ENCODE assay signal across 17 mouse cellular contexts in genomic region chr6:145792373-145792772, GRCm38 (mm10). TPM values are rescaled to one million over a fixed set of nuclear protein-coding genes. Genes with fewer than 3 reads are reported as not detected.
A peak's percentile ranks its signal among the peaks of the same experiment; 100 is the strongest.
DNase-seq lines count a peak whose midpoint lies in the region; ATAC-seq and TF ChIP-seq lines count a peak whose summit lies in the region.
"Had no signal": no experiment of that assay in that cellular context is flagged by ENCODE, and none has a peak within 500 bp of the region (broad histone marks: within the 10 kb centered on the region; RNA-seq: fewer than 3 reads in every experiment).

No protein-coding gene starts in this region.

- no peaks in the 10 kb centered on the region for H3K9me3 ChIP-seq in heart, embryonic 16.5 days (replicated peaks; ENCODE audit: control insufficient read depth, low read length)
- no peaks in the 10 kb centered on the region for H3K9me3 ChIP-seq in lung, embryonic 16.5 days (ENCODE audit: control insufficient read depth, low read length)
- H3K9me3 ChIP-seq in limb, embryonic 15.5 days = no peaks in the 10 kb centered on the region
- no peaks in the 10 kb centered on the region for H3K9me3 ChIP-seq in stomach, postnatal 0 days (ENCODE audit: control insufficient read depth, low read length)
- H3K9me3 ChIP-seq in forebrain, postnatal 0 days (ENCODE audit: low read length) = no peaks in the 10 kb centered on the region
- H3K9me3 ChIP-seq: forebrain, embryonic 15.5 days; liver, embryonic 12.5 days had no signal

- H3K4me2 ChIP-seq in heart, embryonic 16.5 days (ENCODE audit: low read depth, low read length) = no peak overlapping the region
- H3K4me2 ChIP-seq in lung, embryonic 16.5 days (ENCODE audit: low read depth, low read length) = peak overlapping the region; percentile 0; the same call in 1 of the 2 replicates
- no peak overlapping the region for H3K4me2 ChIP-seq in limb, embryonic 15.5 days
- no peak overlapping the region for H3K4me2 ChIP-seq in stomach, postnatal 0 days (replicated peaks; ENCODE audit: low read depth)
- H3K4me2 ChIP-seq in forebrain, postnatal 0 days (ENCODE audit: low read depth) = no peak overlapping the region
- H3K4me2 ChIP-seq: forebrain, embryonic 15.5 days; liver, embryonic 12.5 days had no signal

- H3K36me3 ChIP-seq in heart, embryonic 16.5 days (ENCODE audit: control insufficient read depth, insufficient read depth) = 0 out of 2 replicates have a peak, but pooled peaks cover 2% of the 10 kb centered on the region
- no peaks in the 10 kb centered on the region for H3K36me3 ChIP-seq in lung, embryonic 16.5 days (ENCODE audit: control insufficient read depth, insufficient read depth, low read length)
- no peaks in the 10 kb centered on the region for H3K36me3 ChIP-seq in limb, embryonic 15.5 days
- H3K36me3 ChIP-seq in stomach, postnatal 0 days (ENCODE audit: control insufficient read depth, insufficient read depth, low read length) = no peaks in the 10 kb centered on the region
- H3K36me3 ChIP-seq in forebrain, postnatal 0 days (ENCODE audit: insufficient read depth) = no peaks in the 10 kb centered on the region
- H3K36me3 ChIP-seq: forebrain, embryonic 15.5 days; liver, embryonic 12.5 days had no signal

- H3K9ac ChIP-seq in heart, embryonic 16.5 days (ENCODE audit: low read length) = no peak overlapping the region
- no peak overlapping the region for H3K9ac ChIP-seq in lung, embryonic 16.5 days (ENCODE audit: low read length)
- no peak overlapping the region for H3K9ac ChIP-seq in limb, embryonic 15.5 days
- no peak overlapping the region for H3K9ac ChIP-seq in stomach, postnatal 0 days (ENCODE audit: low read length)
- H3K9ac ChIP-seq in forebrain, postnatal 0 days = no peak overlapping the region
- H3K9ac ChIP-seq: forebrain, embryonic 15.5 days; liver, embryonic 12.5 days had no signal

- intact Hi-C loops in heart, postnatal 36 days (cut with DNase I) = loop anchor here (2.0 to 10.0 kb wide), 5 partner anchors 44 to 548 kb away; no protein-coding TSS in a partner anchor

- 54% methylated on average over 7 of the region's 7 CpGs for WGBS in heart, embryonic 16.5 days
- 52% methylated on average over 7 of the region's 7 CpGs for WGBS in lung, embryonic 16.5 days
- WGBS in limb, embryonic 15.5 days = 74% methylated on average over 7 of the region's 7 CpGs
- 48% methylated on average over 7 of the region's 7 CpGs for WGBS in stomach, postnatal 0 days
- WGBS in forebrain, postnatal 0 days = 67% methylated on average over 7 of the region's 7 CpGs

- DNase-seq in heart, postnatal 36 days = no peak
- no peak for DNase-seq in lung, postnatal 36 days
- no peak for DNase-seq in stomach, postnatal 0 days (ENCODE audit: low spot score)
- DNase-seq in forebrain, postnatal 0 days = no peak
- DNase-seq: adrenal gland, postnatal 14 days; cerebellum, adult 8-10 months; kidney, postnatal 4 days; midbrain, embryonic 14.5 days; right cerebral cortex, postnatal 14 days; thymus, adult 18-20 months had no signal

- peak overlapping the region; percentile 73 for H3K27ac ChIP-seq in heart, embryonic 16.5 days (ENCODE audit: low read length)
- H3K27ac ChIP-seq in lung, embryonic 16.5 days (ENCODE audit: low read length) = peak overlapping the region; percentile 86
- H3K27ac ChIP-seq in limb, embryonic 15.5 days = peak overlapping the region; percentile 71
- H3K27ac ChIP-seq in stomach, postnatal 0 days (replicated peaks) = peak overlapping the region; percentile 53; the same call in 1 of the 2 replicates
- H3K27ac ChIP-seq in forebrain, postnatal 0 days (ENCODE audit: low read depth, low read length) = no peak overlapping the region
- H3K27ac ChIP-seq: forebrain, embryonic 15.5 days; liver, embryonic 12.5 days; macrophage had no signal

- no peak for ATAC-seq in heart, embryonic 16.5 days (replicated peaks; ENCODE audit: extremely low read depth, insufficient read depth, low FRiP score)
- ATAC-seq in lung, embryonic 16.5 days (ENCODE audit: low read depth) = no peak
- no peak for ATAC-seq in limb, embryonic 15.5 days (ENCODE audit: insufficient number of reproducible peaks, low FRiP score, low TSS enrichment, low read depth)
- ATAC-seq in stomach, postnatal 0 days (ENCODE audit: low FRiP score, low TSS enrichment) = no peak
- no peak for ATAC-seq in forebrain, postnatal 0 days
- ATAC-seq: forebrain, embryonic 15.5 days; liver, embryonic 12.5 days had no signal

- no peak overlapping the region for H3K4me3 ChIP-seq in heart, embryonic 16.5 days (ENCODE audit: low read length)
- H3K4me3 ChIP-seq in lung, embryonic 16.5 days (ENCODE audit: low read length) = no peak overlapping the region
- H3K4me3 ChIP-seq in limb, embryonic 15.5 days = no peak overlapping the region
- H3K4me3 ChIP-seq in stomach, postnatal 0 days (ENCODE audit: low read depth, low read length) = no peak overlapping the region
- no peak overlapping the region for H3K4me3 ChIP-seq in forebrain, postnatal 0 days (ENCODE audit: low read depth, low read length)
- H3K4me3 ChIP-seq: erythroblast, embryonic 14.5 days; forebrain, embryonic 15.5 days; liver, embryonic 12.5 days had no signal

- H3K27me3 ChIP-seq in heart, embryonic 16.5 days (ENCODE audit: control insufficient read depth, insufficient read depth, low read length) = no peaks in the 10 kb centered on the region
- H3K27me3 ChIP-seq in lung, embryonic 16.5 days (ENCODE audit: control insufficient read depth, insufficient read depth, low read depth, low read length) = no peaks in the 10 kb centered on the region
- no peaks in the 10 kb centered on the region for H3K27me3 ChIP-seq in limb, embryonic 15.5 days
- H3K27me3 ChIP-seq in stomach, postnatal 0 days (ENCODE audit: control insufficient read depth, insufficient read depth, low read length) = no peaks in the 10 kb centered on the region
- no peaks in the 10 kb centered on the region for H3K27me3 ChIP-seq in forebrain, postnatal 0 days (ENCODE audit: insufficient read depth, low read length)
- H3K27me3 ChIP-seq: forebrain, embryonic 15.5 days; liver, embryonic 12.5 days had no signal

- no peak for TF ChIP-seq CTCF in stomach, postnatal 0 days (IDR thresholded peaks at IDR 0.05; ENCODE audit: low read depth)
- no peak for TF ChIP-seq CTCF in forebrain, postnatal 0 days (IDR thresholded peaks at IDR 0.05; ENCODE audit: low read depth)

- TF ChIP-seq EP300 in stomach, postnatal 0 days (optimal IDR thresholded peaks at IDR 0.05) = no peak

- peaks cover 39% of the 10 kb centered on the region for H3K4me1 ChIP-seq in heart, embryonic 16.5 days (ENCODE audit: control insufficient read depth, insufficient read depth, low read length)
- H3K4me1 ChIP-seq in lung, embryonic 16.5 days (replicated peaks; ENCODE audit: control insufficient read depth, insufficient read depth, low read length) = peaks cover 35% of the 10 kb centered on the region
- H3K4me1 ChIP-seq in limb, embryonic 15.5 days = peaks cover 35% of the 10 kb centered on the region
- peaks cover 2% of the 10 kb centered on the region; the same call in 1 of the 2 replicates for H3K4me1 ChIP-seq in stomach, postnatal 0 days (replicated peaks; ENCODE audit: control insufficient read depth, insufficient read depth)
- no peaks in the 10 kb centered on the region for H3K4me1 ChIP-seq in forebrain, postnatal 0 days (ENCODE audit: insufficient read depth)
- H3K4me1 ChIP-seq: liver, embryonic 12.5 days had no signal

RNA-seq across cellular contexts. Expression of gene Rassf8, which starts 45.8 kb away (rescaled TPM):
- polyA plus RNA-seq in heart, embryonic 16.5 days (2015; fragmentation: Nextera tagmentation; extraction: Ambion mirVana) = 7.3 TPM in 2 replicates
- 10 to 100 TPM; 48.9 to 51.9 TPM for total RNA-seq in heart, postnatal 36 days (2021)
- 5.4 and 5.7 TPM in 2 replicates for polyA plus RNA-seq in lung, embryonic 16.5 days (2015; fragmentation: Nextera tagmentation; extraction: Ambion mirVana)
- polyA plus RNA-seq in limb, embryonic 15.5 days (2015; fragmentation: Nextera tagmentation; extraction: Ambion mirVana) = 9.9 and 13.6 TPM in 2 replicates
- 4.9 and 5.9 TPM in 2 replicates for polyA plus RNA-seq in stomach, postnatal 0 days (2015; fragmentation: Nextera tagmentation; extraction: Ambion mirVana)
- total RNA-seq in forebrain, postnatal 0 days (2014; rRNA removed) = 8.8 and 10.6 TPM in 2 replicates
- 2.4 and 2.8 TPM in 2 replicates for polyA plus RNA-seq in forebrain, postnatal 0 days (2015; fragmentation: Nextera tagmentation; extraction: Ambion mirVana)
- polyA plus RNA-seq: erythroblast, embryonic 14.5 days had no signal
